Mouse (Mus musculus): ENCODE measurements at regions not wholly inside any gene's neighbourhood (a gene's known extent, or its start where the extent isn't known, plus 50 kb on each side); places are given as distances from the start of the nearest gene placed in this dataset.

- no peaks in the 10 kb centered on the region for H3K9me3 ChIP-seq (ENCODE audit: low read length)
- H3K4me1 ChIP-seq (ENCODE audit: insufficient read depth, low read length), result no peaks in the 10 kb centered on the region
- no peak overlapping the region for H3K4me2 ChIP-seq (ENCODE audit: low read depth, low read length)
- no peak overlapping the region for H3K27ac ChIP-seq
- H3K36me3 ChIP-seq (ENCODE audit: insufficient read depth, low read length), result no peaks in the 10 kb centered on the region
- ATAC-seq (no peak), DNase-seq (ENCODE audit: low spot score) (no peak)
- no peak for TF ChIP-seq CTCF (IDR thresholded peaks at IDR 0.05; ENCODE audit: low read depth)
- H3K9ac ChIP-seq (replicated peaks; ENCODE audit: low read length), result no peak overlapping the region
- H3K27me3 ChIP-seq (ENCODE audit: insufficient read depth, low read length), result no peaks in the 10 kb centered on the region
- H3K4me3 ChIP-seq (ENCODE audit: low read length), result no peak overlapping the region
- WGBS, result 92% methylated on average over 2 of the region's 2 CpGs
Measured at GRCm38 (mm10) chr4:91060933-91061332, 339.7 kb downstream of the Elavl2 start.

GRCm38 (mm10) chr4:91051913-91052312 is 348.7 kb downstream of the Elavl2 start:
- H3K27ac ChIP-seq, result no peak overlapping the region
- no peak overlapping the region for H3K4me3 ChIP-seq (ENCODE audit: low read length)
- WGBS, result 86% methylated on average over 2 of the region's 2 CpGs
- no peak overlapping the region for H3K9ac ChIP-seq (replicated peaks; ENCODE audit: low read length)
- no peak for ATAC-seq
- H3K4me2 ChIP-seq (ENCODE audit: low read depth, low read length), result no peak overlapping the region
- TF ChIP-seq CTCF (IDR thresholded peaks at IDR 0.05; ENCODE audit: low read depth), result no peak
- no peaks in the 10 kb centered on the region for H3K9me3 ChIP-seq (ENCODE audit: low read length)
- no peaks in the 10 kb centered on the region for H3K27me3 ChIP-seq (ENCODE audit: insufficient read depth, low read length)
- no peaks in the 10 kb centered on the region for H3K36me3 ChIP-seq (ENCODE audit: insufficient read depth, low read length)
- no peak for DNase-seq (ENCODE audit: low spot score)
- H3K4me1 ChIP-seq (ENCODE audit: insufficient read depth, low read length), result no peaks in the 10 kb centered on the region

- Histone ChIP-seq H3K27ac (no peak overlapping the region), H3K4me3 (ENCODE audit: low read length) (no peak overlapping the region), H3K4me1 (ENCODE audit: insufficient read depth, low read length) (no peaks in the 10 kb centered on the region), H3K9ac (replicated peaks; ENCODE audit: low read length) (no peak overlapping the region), H3K36me3 (ENCODE audit: insufficient read depth, low read length) (no peaks in the 10 kb centered on the region), H3K4me2 (ENCODE audit: low read depth, low read length) (no peak overlapping the region), H3K27me3 (ENCODE audit: insufficient read depth, low read length) (no peaks in the 10 kb centered on the region), H3K9me3 (ENCODE audit: low read length) (no peaks in the 10 kb centered on the region)
- WGBS, result 96% methylated on average over 2 of the region's 2 CpGs
- ATAC-seq, result no peak
- no peak for TF ChIP-seq CTCF (IDR thresholded peaks at IDR 0.05; ENCODE audit: low read depth)
- DNase-seq (ENCODE audit: low spot score), result no peak
Measured at GRCm38 (mm10) chr4:91029462-91029861, 371.1 kb downstream of the Elavl2 start.

GRCm38 (mm10) chr4:91028013-91028626 is 372.5 kb downstream of the Elavl2 start:
- no peak overlapping the region for H3K4me2 ChIP-seq (ENCODE audit: low read depth, low read length)
- no peaks in the 10 kb centered on the region for H3K27me3 ChIP-seq (ENCODE audit: insufficient read depth, low read length)
- no peaks in the 10 kb centered on the region for H3K9me3 ChIP-seq (ENCODE audit: low read length)
- TF ChIP-seq CTCF (IDR thresholded peaks at IDR 0.05; ENCODE audit: low read depth), result no peak
- H3K4me1 ChIP-seq (ENCODE audit: insufficient read depth, low read length), result no peaks in the 10 kb centered on the region
- no peaks in the 10 kb centered on the region for H3K36me3 ChIP-seq (ENCODE audit: insufficient read depth, low read length)
- no peak overlapping the region for H3K4me3 ChIP-seq (ENCODE audit: low read length)
- 74% methylated on average over 6 of the region's 6 CpGs for WGBS
- ATAC-seq (peak; percentile 55; the same call in 1 of the 2 replicates), DNase-seq (ENCODE audit: low spot score) (peak; percentile 22)
- no peak overlapping the region for H3K27ac ChIP-seq
- no peak overlapping the region for H3K9ac ChIP-seq (replicated peaks; ENCODE audit: low read length)

- Histone ChIP-seq H3K27ac (no peak overlapping the region), H3K27me3 (ENCODE audit: insufficient read depth, low read length) (no peaks in the 10 kb centered on the region), H3K36me3 (ENCODE audit: insufficient read depth, low read length) (no peaks in the 10 kb centered on the region), H3K9me3 (ENCODE audit: low read length) (no peaks in the 10 kb centered on the region), H3K4me3 (ENCODE audit: low read length) (no peak overlapping the region), H3K4me2 (ENCODE audit: low read depth, low read length) (no peak overlapping the region), H3K4me1 (ENCODE audit: insufficient read depth, low read length) (no peaks in the 10 kb centered on the region), H3K9ac (replicated peaks; ENCODE audit: low read length) (no peak overlapping the region)
- 82% methylated on average over 2 of the region's 2 CpGs for WGBS
- TF ChIP-seq CTCF (IDR thresholded peaks at IDR 0.05; ENCODE audit: low read depth), result no peak
- no peak for ATAC-seq
- DNase-seq (ENCODE audit: low spot score), result no peak
Measured at GRCm38 (mm10) chr4:90996388-90997092, 404.0 kb downstream of the Elavl2 start.

- DNase-seq (ENCODE audit: low spot score) (no peak), ATAC-seq (no peak)
- no peak overlapping the region for H3K4me3 ChIP-seq (ENCODE audit: low read length)
- H3K4me1 ChIP-seq (ENCODE audit: insufficient read depth, low read length), result no peaks in the 10 kb centered on the region
- H3K27ac ChIP-seq, result no peak overlapping the region
- H3K27me3 ChIP-seq (ENCODE audit: insufficient read depth, low read length), result no peaks in the 10 kb centered on the region
- H3K9ac ChIP-seq (replicated peaks; ENCODE audit: low read length), result no peak overlapping the region
- H3K36me3 ChIP-seq (ENCODE audit: insufficient read depth, low read length), result no peaks in the 10 kb centered on the region
- 38% methylated on average over 6 of the region's 6 CpGs for WGBS
- TF ChIP-seq CTCF (IDR thresholded peaks at IDR 0.05; ENCODE audit: low read depth), result no peak
- no peak overlapping the region for H3K4me2 ChIP-seq (ENCODE audit: low read depth, low read length)
- no peaks in the 10 kb centered on the region for H3K9me3 ChIP-seq (ENCODE audit: low read length)
Measured at GRCm38 (mm10) chr4:90964658-90965057, 435.9 kb downstream of the Elavl2 start.
